Mouse (Mus musculus) lung, postnatal 0 days (tissue): Measurements from ENCODE around the gene Pcbp3. TPM values are rescaled to one million over a fixed set of nuclear protein-coding genes. Genes with fewer than 3 reads are reported as not detected.

Experiments
- ATAC-seq: fragments of 200-750 bp; cut with Nextera tagmentation; 2 replicates; pipeline ENCODE4 v1.8.0; 2017; ENCODE audit warnings: moderate library complexity
- DNase-seq: peaks from one replicate; pipeline ENCODE4 v3.0.0-alpha.2; 2016; ENCODE audit warnings: low spot score
- H3K27ac ChIP-seq: fragments of 300-500 bp; sonication (generic); 2 replicates; pipeline ENCODE4 v1.5.1; 2014; ENCODE audit warnings: antibody characterized with exemption, mild to moderate bottlenecking, low read length, mixed read lengths
- H3K27me3 ChIP-seq: fragments of 300-500 bp; sonication (generic); replicated peaks from 2 replicates; pipeline ENCODE4 v1.6.1; 2014; ENCODE audit warnings: low read length, mixed read lengths; ENCODE audit not compliant: insufficient read depth
- H3K36me3 ChIP-seq: fragments of 300-500 bp; sonication (generic); 2 replicates; pipeline ENCODE4 v1.6.1; 2014; ENCODE audit warnings: low read length, mixed read lengths; ENCODE audit not compliant: insufficient read depth
- H3K4me1 ChIP-seq: fragments of 300-500 bp; sonication (generic); 2 replicates; pipeline ENCODE4 v1.6.1; 2014; ENCODE audit warnings: antibody characterized with exemption, low read depth, low read length, mixed read lengths; ENCODE audit not compliant: insufficient read depth
- H3K4me2 ChIP-seq: fragments of 300-500 bp; sonication (generic); replicated peaks from 2 replicates; pipeline ENCODE4 v1.6.1; 2014; ENCODE audit warnings: low read depth, mild to moderate bottlenecking, low read length, moderate library complexity, mixed read lengths
- H3K4me3 ChIP-seq: fragments of 300-500 bp; sonication (generic); 2 replicates; pipeline ENCODE4 v1.5.1; 2014; ENCODE audit warnings: low read depth, low read length
- H3K9ac ChIP-seq: fragments of 300-500 bp; sonication (generic); replicated peaks from 2 replicates; pipeline ENCODE4 v1.6.1; 2014; ENCODE audit warnings: low read depth, mild to moderate bottlenecking
- H3K9me3 ChIP-seq: fragments of 300-500 bp; sonication (generic); 2 replicates; pipeline ENCODE4 v1.6.1; 2016; ENCODE audit warnings: low read length, mixed read lengths
- CTCF ChIP-seq: IDR thresholded peaks from 2 replicates; pipeline ENCODE4 v1.5.1; 2016; ENCODE audit warnings: antibody characterized with exemption, mild to moderate bottlenecking
- EP300 ChIP-seq: IDR thresholded peaks from 2 replicates; pipeline ENCODE4 v1.6.1; 2016; ENCODE audit warnings: antibody characterized with exemption, mild to moderate bottlenecking, control low read depth
- WGBS: fragments of 180-500 bp; shearing (Covaris S2); extraction: QIAGEN DNeasy Blood & Tissue Kit; methylation state at CpG from one replicate; pipeline ENCODE4 v1.1.7; 2014; 5-methylcytosine and 5-hydroxymethylcytosine counted together
- polyA plus RNA-seq: library from polyadenylated mRNA; unstranded; fragments of >200 nt; fragmentation: Nextera tagmentation; extraction: Ambion mirVana; gene quantifications from 2 replicates; pipeline ENCODE4 v1.2.1, GENCODE M21; 2015

Gene Pcbp3
- polyA plus RNA-seq, 1 experiment from 2014 or later = 29.3 TPM

DNA sequence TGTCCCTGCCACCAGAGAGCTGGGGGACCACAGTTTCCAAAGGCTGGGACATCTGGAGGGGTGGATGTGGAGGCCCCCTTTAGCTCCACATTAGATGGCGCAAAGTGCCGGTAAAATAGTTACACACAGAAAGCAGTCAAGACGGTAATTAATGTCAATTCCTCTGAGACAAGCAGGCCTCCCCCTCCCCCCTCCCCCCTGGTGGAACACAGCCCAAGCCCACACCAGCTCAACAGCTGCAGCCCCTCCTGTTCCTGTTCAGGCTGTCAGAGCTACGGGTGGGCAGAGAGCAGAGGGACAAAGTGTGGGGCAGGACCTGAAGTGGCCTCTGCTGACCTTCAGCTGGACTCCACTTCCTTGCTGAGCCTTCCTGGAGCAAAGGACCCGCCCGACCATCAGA, 2.7 kb upstream of the Pcbp3 start:
- H3K27ac ChIP-seq = peak overlapping the region; percentile 27; the same call in 1 of the 2 replicates

DNA sequence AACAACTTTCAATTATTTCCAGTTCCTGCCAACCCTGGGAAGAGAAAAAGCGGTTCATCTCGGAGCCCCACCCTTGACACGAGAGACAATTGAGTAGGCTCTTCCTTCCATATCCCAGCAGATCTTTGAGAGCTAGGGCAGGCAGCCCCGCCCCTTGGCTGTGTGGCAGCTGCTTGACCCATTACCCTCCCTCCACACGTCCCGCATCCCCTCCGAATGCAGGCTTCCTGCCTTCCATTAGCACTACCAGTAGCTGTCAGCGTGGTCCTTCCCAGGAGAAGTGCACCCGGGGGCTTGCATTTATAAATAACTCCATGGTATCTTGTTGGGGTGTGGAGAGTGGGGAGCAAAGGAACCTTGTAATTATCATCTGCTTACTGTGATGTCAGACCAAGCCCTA, 2.3 kb upstream of the Pcbp3 start:
- 26% methylated on average over 9 of the region's 9 CpGs for whole genome bisulfite sequencing
- no peak overlapping the region for H3K9ac ChIP-seq
- TF ChIP-seq CTCF (no peak), EP300 (no peak)

More for the DNA sequence above, 2.7 kb upstream of the Pcbp3 start:
- 17% methylated on average over 6 of the region's 6 CpGs for WGBS
- H3K9ac ChIP-seq = no peak overlapping the region
- no peak overlapping the region for H3K4me3 ChIP-seq
- 0 out of 2 replicates have a peak, but pooled peaks cover 5% of the 10 kb centered on the region for H3K27me3 ChIP-seq
- H3K4me1 ChIP-seq = peaks cover 6% of the 10 kb centered on the region; the same call in 1 of the 2 replicates
- H3K36me3 ChIP-seq = no peaks in the 10 kb centered on the region
- H3K4me2 ChIP-seq = no peak overlapping the region
- TF ChIP-seq CTCF (peak; percentile 19; the same call in 1 of the 2 replicates), EP300 (no peak)
- DNase-seq = peak; percentile 51
- ATAC-seq = peak; percentile 14
- no peaks in the 10 kb centered on the region for H3K9me3 ChIP-seq

DNA sequence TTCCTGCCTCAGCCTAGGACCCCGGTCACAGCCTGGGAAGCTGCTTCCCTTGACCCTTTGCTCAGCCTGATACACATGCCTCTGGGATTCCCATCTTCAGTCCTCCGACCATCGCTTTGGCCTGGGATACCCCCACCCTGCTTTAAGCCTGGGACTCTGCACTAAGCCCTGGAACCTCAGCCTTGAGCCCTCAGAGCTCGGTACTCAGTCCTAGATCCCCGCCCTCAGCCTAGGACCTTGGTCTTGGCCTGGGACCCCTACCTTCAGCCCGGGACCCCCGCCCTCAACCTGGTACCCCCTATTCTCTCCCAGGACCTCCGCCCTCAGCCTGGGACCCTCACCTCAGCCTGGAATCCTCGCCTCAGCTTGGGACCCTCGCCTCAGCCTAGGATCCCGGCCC, 531 bp downstream of the Pcbp3 start:
- no peak for ATAC-seq
- Histone ChIP-seq H3K36me3 (no peaks in the 10 kb centered on the region), H3K4me2 (peak overlapping the region; percentile 94), H3K9ac (peak overlapping the region; percentile 58), H3K4me1 (peaks cover 6% of the 10 kb centered on the region; the same call in 1 of the 2 replicates), H3K4me3 (peak overlapping the region; percentile 59), H3K9me3 (no peaks in the 10 kb centered on the region), H3K27me3 (0 out of 2 replicates have a peak, but pooled peaks cover 5% of the 10 kb centered on the region), H3K27ac (no peak overlapping the region)
- no peak for TF ChIP-seq CTCF
- TF ChIP-seq EP300 = no peak
- DNase-seq = peak; percentile 9
- 13% methylated on average over 11 of the region's 11 CpGs for WGBS

More for the DNA sequence above, 2.3 kb upstream of the Pcbp3 start:
- Histone ChIP-seq H3K4me3 (no peak overlapping the region), H3K27me3 (0 out of 2 replicates have a peak, but pooled peaks cover 5% of the 10 kb centered on the region), H3K9me3 (no peaks in the 10 kb centered on the region), H3K4me1 (peaks cover 6% of the 10 kb centered on the region; the same call in 1 of the 2 replicates), H3K27ac (peak overlapping the region; percentile 27; the same call in 1 of the 2 replicates), H3K36me3 (no peaks in the 10 kb centered on the region), H3K4me2 (no peak overlapping the region)
- ATAC-seq (peak; percentile 12; the same call in 1 of the 2 replicates), DNase-seq (peak; percentile 68)

DNA sequence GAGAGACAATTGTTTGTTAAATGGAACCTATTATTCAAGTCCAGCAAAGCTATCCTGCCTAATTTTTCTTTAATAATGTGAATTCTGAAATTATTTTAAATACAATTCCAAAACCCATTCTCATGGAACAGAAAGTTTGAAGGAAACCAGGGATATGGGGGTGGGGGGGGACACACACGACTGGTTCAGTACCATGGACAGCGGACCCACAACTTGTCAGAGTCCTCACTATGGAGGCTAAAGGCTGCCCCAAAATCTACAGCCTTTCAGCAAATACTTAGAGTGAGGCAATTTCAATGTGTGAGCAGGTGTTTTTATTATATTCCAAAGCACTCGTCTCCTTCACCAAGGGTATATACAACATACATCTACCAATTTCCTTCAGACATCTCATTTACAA, 3.5 kb downstream of the Pcbp3 start:
- ATAC-seq = no peak

DNA sequence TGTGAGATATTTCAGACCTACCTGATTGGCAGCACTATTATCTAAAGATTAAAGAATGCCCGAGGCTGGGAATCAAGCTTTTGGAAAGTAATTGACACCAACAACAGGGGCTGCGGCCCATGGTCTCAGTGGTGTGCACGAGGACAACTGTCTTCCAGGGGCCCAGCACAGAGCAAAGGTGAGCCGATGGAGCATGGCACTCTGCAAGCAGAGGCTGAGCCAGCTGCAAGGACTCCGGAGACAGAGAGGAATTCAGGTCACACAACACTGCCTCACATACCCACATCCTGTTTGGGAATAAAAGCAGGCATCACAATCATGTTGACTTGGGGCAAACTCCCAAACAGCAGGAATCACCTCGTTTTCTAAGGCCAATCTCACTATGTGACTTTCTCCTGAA, 5.5 kb downstream of the Pcbp3 start:
- WGBS = 41% methylated on average over 6 of the region's 6 CpGs

More for the DNA sequence above, 3.5 kb downstream of the Pcbp3 start:
- Histone ChIP-seq H3K27ac (no peak overlapping the region), H3K4me1 (peaks cover 6% of the 10 kb centered on the region; the same call in 1 of the 2 replicates), H3K4me2 (no peak overlapping the region), H3K9me3 (no peaks in the 10 kb centered on the region), H3K27me3 (0 out of 2 replicates have a peak, but pooled peaks cover under 1% of the 10 kb centered on the region), H3K4me3 (no peak overlapping the region), H3K36me3 (no peaks in the 10 kb centered on the region), H3K9ac (no peak overlapping the region)
- peak; percentile 36 for DNase-seq
- WGBS = 54% methylated on average over 3 of the region's 3 CpGs
- TF ChIP-seq EP300 (no peak), CTCF (no peak)

DNA sequence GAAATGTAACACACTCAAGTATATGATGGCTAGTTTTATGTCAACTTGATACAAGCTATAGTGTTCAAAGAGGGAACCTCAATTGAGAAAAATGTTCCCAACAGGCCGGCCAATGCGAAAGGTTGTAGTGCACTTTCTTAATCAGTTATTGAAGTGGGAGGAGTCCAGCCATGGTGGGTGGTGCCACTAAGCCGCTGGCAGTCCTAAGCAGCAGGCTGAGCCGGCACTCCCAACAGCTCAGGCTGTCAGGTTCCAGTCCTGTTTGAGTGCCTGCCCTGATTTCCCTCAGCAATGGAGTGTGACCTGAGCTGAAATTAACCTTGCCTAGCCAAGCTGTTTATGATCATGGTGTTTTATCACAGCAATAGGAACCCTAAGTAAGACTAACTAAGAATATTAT, 20.6 kb downstream of the Pcbp3 start:
- no peak for ATAC-seq
- Histone ChIP-seq H3K36me3 (no peaks in the 10 kb centered on the region), H3K9me3 (no peaks in the 10 kb centered on the region)

More for the DNA sequence above, 5.5 kb downstream of the Pcbp3 start:
- no peak for TF ChIP-seq CTCF
- no peak for TF ChIP-seq EP300
- Histone ChIP-seq H3K27me3 (no peaks in the 10 kb centered on the region), H3K27ac (no peak overlapping the region), H3K36me3 (no peaks in the 10 kb centered on the region), H3K4me2 (no peak overlapping the region), H3K9ac (no peak overlapping the region), H3K4me3 (no peak overlapping the region), H3K9me3 (no peaks in the 10 kb centered on the region), H3K4me1 (peaks cover 2% of the 10 kb centered on the region; the same call in 1 of the 2 replicates)
- no peak for DNase-seq
- ATAC-seq = no peak

More for the DNA sequence above, 20.6 kb downstream of the Pcbp3 start:
- H3K9ac ChIP-seq = no peak overlapping the region
- TF ChIP-seq CTCF = no peak
- no peak for TF ChIP-seq EP300
- 76% methylated on average over 4 of the region's 4 CpGs for WGBS
- no peak for DNase-seq
- no peaks in the 10 kb centered on the region for H3K4me1 ChIP-seq
- no peaks in the 10 kb centered on the region for H3K27me3 ChIP-seq
- H3K27ac ChIP-seq = no peak overlapping the region
- no peak overlapping the region for H3K4me3 ChIP-seq
- no peak overlapping the region for H3K4me2 ChIP-seq
